Mouse (Mus musculus) G1E (cell line): ENCODE results near the gene Timm29.

ENCODE experiments used
- CTCF ChIP-seq: IDR thresholded peaks from 2 replicates; pipeline ENCODE4 v1.5.1; 2012; ENCODE audit warnings: low read depth, low read length, inconsistent platforms, mixed read lengths
- GATA2 ChIP-seq: IDR thresholded peaks from 2 replicates; pipeline ENCODE4 v1.6.1; 2012; ENCODE audit warnings: low read depth, low read length, inconsistent platforms, borderline replicate concordance

GRCm38 (mm10) chr9:21547075-21547941 lies 45.2 kb upstream of the Timm29 start:
- no peak for TF ChIP-seq CTCF
- no peak for TF ChIP-seq GATA2
